Mouse (Mus musculus): ENCODE measurements around the gene Syne3.

Gene Syne3

GRCm38 (mm10) chr12:104969618-104970017 lies 40.0 kb downstream of the Syne3 start:
- no peak for DNase-seq (ENCODE audit: low read depth, low spot score)

GRCm38 (mm10) chr12:104969177-104969576 lies 40.4 kb downstream of the Syne3 start:
- no peak for DNase-seq (ENCODE audit: low read depth, low spot score)

GRCm38 (mm10) chr12:104964953-104965911 lies 44.4 kb downstream of the Syne3 start:
- no peak for DNase-seq (ENCODE audit: low read depth, low spot score)

- DNase-seq (ENCODE audit: low read depth, low spot score) = no peak
These were observed 49.2 kb downstream of the Syne3 start for GRCm38 (mm10) chr12:104960421-104960820.

GRCm38 (mm10) chr12:104959966-104960365 lies 49.6 kb downstream of the Syne3 start:
- DNase-seq (ENCODE audit: low read depth, low spot score) = no peak

GRCm38 (mm10) chr12:104958263-104958662 lies 51.3 kb downstream of the Syne3 start:
- no peak for DNase-seq (ENCODE audit: low read depth, low spot score)

GRCm38 (mm10) chr12:104957165-104957564 lies 52.4 kb downstream of the Syne3 start:
- no peak for DNase-seq (ENCODE audit: low read depth, low spot score)

GRCm38 (mm10) chr12:104956406-104956805 lies 53.2 kb downstream of the Syne3 start:
- no peak for DNase-seq (ENCODE audit: low read depth, low spot score)

- DNase-seq (ENCODE audit: low read depth, low spot score) = no peak
These were observed 54.4 kb downstream of the Syne3 start for GRCm38 (mm10) chr12:104955003-104955800.

- DNase-seq (ENCODE audit: low read depth, low spot score) = no peak
These were observed 55.7 kb downstream of the Syne3 start for GRCm38 (mm10) chr12:104953941-104954340.

- DNase-seq (ENCODE audit: low read depth, low spot score) = no peak
These were observed 57.2 kb downstream of the Syne3 start for GRCm38 (mm10) chr12:104952458-104952857.

GRCm38 (mm10) chr12:104947911-104948310 lies 61.7 kb downstream of the Syne3 start:
- DNase-seq (ENCODE audit: low read depth, low spot score) = no peak

GRCm38 (mm10) chr12:104946231-104946630 lies 63.4 kb downstream of the Syne3 start:
- DNase-seq (ENCODE audit: low read depth, low spot score) = no peak

- DNase-seq (ENCODE audit: low read depth, low spot score) = no peak
These were observed 69.1 kb downstream of the Syne3 start for GRCm38 (mm10) chr12:104940466-104940865.

- DNase-seq (ENCODE audit: low read depth, low spot score) = no peak
These were observed 69.6 kb downstream of the Syne3 start for GRCm38 (mm10) chr12:104940027-104940386.

GRCm38 (mm10) chr12:104939372-104940026 lies 70.1 kb downstream of the Syne3 start:
- DNase-seq (ENCODE audit: low read depth, low spot score) = no peak

- DNase-seq (ENCODE audit: low read depth, low spot score) = no peak
These were observed 70.7 kb downstream of the Syne3 start for GRCm38 (mm10) chr12:104938935-104939334.

GRCm38 (mm10) chr12:104936223-104936622 lies 73.4 kb downstream of the Syne3 start:
- no peak for DNase-seq (ENCODE audit: low read depth, low spot score)

- no peak for DNase-seq (ENCODE audit: low read depth, low spot score)
These were observed 74.5 kb downstream of the Syne3 start for GRCm38 (mm10) chr12:104935144-104935543.

- DNase-seq (ENCODE audit: low read depth, low spot score) = no peak
These were observed 75.8 kb downstream of the Syne3 start for GRCm38 (mm10) chr12:104933800-104934199.

- no peak for DNase-seq (ENCODE audit: low read depth, low spot score)
These were observed 76.4 kb downstream of the Syne3 start for GRCm38 (mm10) chr12:104933217-104933616.

GRCm38 (mm10) chr12:104925765-104926164 lies 83.8 kb downstream of the Syne3 start:
- no peak for DNase-seq (ENCODE audit: low read depth, low spot score)

Measured in telencephalon, adult 2 months (tissue).